Mouse (Mus musculus) embryonic facial prominence, embryonic 11.5 days (tissue): Measurements from ENCODE around the gene Dhx33. TPM values are rescaled to one million over a fixed set of nuclear protein-coding genes. Genes with fewer than 3 reads are reported as not detected.
A peak's percentile ranks its signal among the peaks of the same experiment; 100 is the strongest.

Experiments used
- ATAC-seq: fragments of 200-750 bp; cut with Nextera tagmentation; replicated peaks from 2 replicates; pipeline ENCODE4 v1.8.0; 2017; ENCODE audit warnings: low read depth; ENCODE audit not compliant: insufficient number of reproducible peaks, low FRiP score, low TSS enrichment
- DNase-seq: peaks from one replicate; pipeline ENCODE4 v3.0.0-alpha.2; 2015; ENCODE audit warnings: low spot score
- H3K27ac ChIP-seq: fragments of 300-500 bp; sonication (generic); replicated peaks from 2 replicates; pipeline ENCODE4 v1.5.1; 2014; ENCODE audit warnings: mild to moderate bottlenecking, low read depth, low read length, control low read depth
- H3K27me3 ChIP-seq: fragments of 300-500 bp; sonication (generic); 2 replicates; pipeline ENCODE4 v1.6.1; 2014; ENCODE audit warnings: mild to moderate bottlenecking, low read length, moderate library complexity, mixed read lengths; ENCODE audit not compliant: control insufficient read depth, insufficient read depth
- H3K36me3 ChIP-seq: fragments of 300-500 bp; sonication (generic); replicated peaks from 2 replicates; pipeline ENCODE4 v1.6.1; 2014; ENCODE audit warnings: low read depth, mild to moderate bottlenecking, low read length, moderate library complexity, mixed read lengths; ENCODE audit not compliant: control insufficient read depth, insufficient read depth
- H3K4me1 ChIP-seq: fragments of 300-500 bp; sonication (generic); 2 replicates; pipeline ENCODE4 v1.6.1; 2014; ENCODE audit warnings: low read length, mixed read lengths; ENCODE audit not compliant: control insufficient read depth, insufficient read depth
- H3K4me2 ChIP-seq: fragments of 300-500 bp; sonication (generic); 2 replicates; pipeline ENCODE4 v1.6.1; 2014; ENCODE audit warnings: low read depth, mild to moderate bottlenecking, control low read depth, low read length, moderate library complexity
- H3K4me3 ChIP-seq: fragments of 300-500 bp; sonication (generic); 2 replicates; pipeline ENCODE4 v1.5.1; 2014; ENCODE audit warnings: low read depth, low read length, control low read depth
- H3K9ac ChIP-seq: fragments of 300-500 bp; sonication (generic); replicated peaks from 2 replicates; pipeline ENCODE4 v1.6.1; 2014; ENCODE audit warnings: mild to moderate bottlenecking, control low read depth, low read length
- H3K9me3 ChIP-seq: fragments of 300-500 bp; sonication (generic); replicated peaks from 2 replicates; pipeline ENCODE4 v1.6.1; 2016; ENCODE audit warnings: mild to moderate bottlenecking, low read length, inconsistent platforms, mixed read lengths; ENCODE audit not compliant: control insufficient read depth
- WGBS: fragments of 180-500 bp; shearing (Covaris S2); extraction: QIAGEN DNeasy Blood & Tissue Kit; methylation state at CpG from one replicate; pipeline ENCODE4 v1.1.7; 2014; 5-methylcytosine and 5-hydroxymethylcytosine counted together
- polyA plus RNA-seq: library from polyadenylated mRNA; unstranded; fragments of >200 nt; fragmentation: Nextera tagmentation; extraction: Ambion mirVana; gene quantifications from 2 replicates; pipeline ENCODE4 v1.2.1, GENCODE M21; 2014

The Dhx33 gene
- polyA plus RNA-seq, 1 experiment from 2014 or later: 24.8 TPM

- ATAC-seq: no peak
- Histone ChIP-seq H3K9ac (no peak overlapping the region), H3K9me3 (no peaks in the 10 kb centered on the region), H3K27ac (no peak overlapping the region), H3K36me3 (peaks cover 17% of the 10 kb centered on the region), H3K4me2 (no peak overlapping the region), H3K4me3 (no peak overlapping the region), H3K27me3 (no peaks in the 10 kb centered on the region), H3K4me1 (peaks cover 2% of the 10 kb centered on the region; the same call in 1 of the 2 replicates)
- DNase-seq: no peak
- 86% methylated on average over 6 of the region's 6 CpGs for WGBS
Measured at GRCm38 (mm10) chr11:70980232-70980631, 24.0 kb downstream of the Dhx33 start.

- no peak for DNase-seq
- no peak overlapping the region for H3K4me3 ChIP-seq
- peaks cover 19% of the 10 kb centered on the region for H3K36me3 ChIP-seq
- 91% methylated on average over 6 of the region's 6 CpGs for WGBS
- H3K27ac ChIP-seq: no peak overlapping the region
- no peak for ATAC-seq
- H3K4me1 ChIP-seq: peaks cover 2% of the 10 kb centered on the region; the same call in 1 of the 2 replicates
- H3K27me3 ChIP-seq: no peaks in the 10 kb centered on the region
- H3K9me3 ChIP-seq: no peaks in the 10 kb centered on the region
- no peak overlapping the region for H3K9ac ChIP-seq
- no peak overlapping the region for H3K4me2 ChIP-seq
Measured at GRCm38 (mm10) chr11:70977293-70977692, 26.9 kb downstream of the Dhx33 start.

GRCm38 (mm10) chr11:70975193-70975592 lies 29.0 kb downstream of the Dhx33 start:
- H3K4me2 ChIP-seq: no peak overlapping the region
- no peak overlapping the region for H3K9ac ChIP-seq
- no peaks in the 10 kb centered on the region for H3K4me1 ChIP-seq
- no peak overlapping the region for H3K27ac ChIP-seq
- no peaks in the 10 kb centered on the region for H3K9me3 ChIP-seq
- H3K4me3 ChIP-seq: no peak overlapping the region
- no peak for ATAC-seq
- no peak for DNase-seq
- H3K27me3 ChIP-seq: no peaks in the 10 kb centered on the region
- H3K36me3 ChIP-seq: peaks cover 17% of the 10 kb centered on the region
- 73% methylated on average over 2 of the region's 2 CpGs for WGBS

GRCm38 (mm10) chr11:70973947-70974346 lies 30.3 kb downstream of the Dhx33 start:
- H3K27ac ChIP-seq: no peak overlapping the region
- 75% methylated on average over 4 of the region's 4 CpGs for WGBS

GRCm38 (mm10) chr11:70972586-70972985 lies 31.7 kb downstream of the Dhx33 start:
- 59% methylated on average over 1 of the region's 1 CpGs for WGBS
- H3K27ac ChIP-seq: no peak overlapping the region
- DNase-seq: no peak
- no peaks in the 10 kb centered on the region for H3K27me3 ChIP-seq
- H3K4me1 ChIP-seq: no peaks in the 10 kb centered on the region
- no peak for ATAC-seq
- peaks cover 6% of the 10 kb centered on the region for H3K36me3 ChIP-seq
- H3K9me3 ChIP-seq: no peaks in the 10 kb centered on the region
- H3K9ac ChIP-seq: no peak overlapping the region
- no peak overlapping the region for H3K4me3 ChIP-seq
- no peak overlapping the region for H3K4me2 ChIP-seq

More at GRCm38 (mm10) chr11:70973947-70974346, 30.3 kb downstream of the Dhx33 start:
- Histone ChIP-seq H3K9me3 (no peaks in the 10 kb centered on the region), H3K9ac (no peak overlapping the region), H3K4me1 (no peaks in the 10 kb centered on the region), H3K4me2 (no peak overlapping the region), H3K36me3 (peaks cover 8% of the 10 kb centered on the region), H3K27me3 (no peaks in the 10 kb centered on the region), H3K4me3 (no peak overlapping the region)
- DNase-seq (peak; percentile 38), ATAC-seq (no peak)

GRCm38 (mm10) chr11:70970560-70971540 lies 33.4 kb downstream of the Dhx33 start:
- ATAC-seq: peak; percentile 51
- Histone ChIP-seq H3K9ac (peak overlapping the region; percentile 64), H3K4me3 (peak overlapping the region; percentile 93), H3K4me1 (no peaks in the 10 kb centered on the region), H3K9me3 (no peaks in the 10 kb centered on the region), H3K4me2 (peak overlapping the region; percentile 66), H3K36me3 (0 out of 2 replicates have a peak, but pooled peaks cover 2% of the 10 kb centered on the region), H3K27me3 (no peaks in the 10 kb centered on the region), H3K27ac (no peak overlapping the region)
- 18% methylated on average over 24 of the region's 24 CpGs for WGBS
- DNase-seq: peak; percentile 13

GRCm38 (mm10) chr11:70969821-70970559 lies 34.2 kb downstream of the Dhx33 start, which contains the start of the genes Nup88 and Rpain:
Gene Nup88 (minus strand): TSS chr11:70969973.
Gene Rpain (plus strand): TSS chr11:70970213.
- WGBS: under 1% methylated on average over 43 of the region's 43 CpGs
- no peaks in the 10 kb centered on the region for H3K4me1 ChIP-seq
- H3K9me3 ChIP-seq: no peaks in the 10 kb centered on the region
- H3K36me3 ChIP-seq: 0 out of 2 replicates have a peak, but pooled peaks cover 2% of the 10 kb centered on the region
- H3K27ac ChIP-seq: peak within 1 kb of the TSS; percentile 68; the same call in 1 of the 2 replicates
- DNase-seq (peak; percentile 97), ATAC-seq (peak; percentile 98)
- H3K27me3 ChIP-seq: no peaks in the 10 kb centered on the region
- H3K4me3 ChIP-seq: peak within 1 kb of the TSS; percentile 93
- H3K4me2 ChIP-seq: peak within 1 kb of the TSS; percentile 66
- H3K9ac ChIP-seq: peak within 1 kb of the TSS; percentile 96
